Mouse (Mus musculus) heart, embryonic 14.5 days (tissue): Measurements from ENCODE around the gene Plekha6. TPM values are rescaled to one million over a fixed set of nuclear protein-coding genes. Genes with fewer than 3 reads are reported as not detected.

Experiments
- polyA plus RNA-seq: library from polyadenylated mRNA; unstranded; fragments of >200 nt; fragmentation: Nextera tagmentation; extraction: Ambion mirVana; gene quantifications from 2 replicates; pipeline ENCODE4 v1.2.1, GENCODE M21; 2014

Plekha6 gene
- polyA plus RNA-seq, 1 experiment from 2014 or later, result 12.4 TPM

Other genes starting within 250 kb of the Plekha6 start
- 34.7 and 38.2 TPM in 2 replicates for gene Mdm4, start 133.6 kb upstream of the Plekha6 start, polyA plus RNA-seq
- 11.4 and 12.8 TPM in 2 replicates for gene Pik3c2b, start 118.5 kb upstream of the Plekha6 start, polyA plus RNA-seq
- 24.5 and 24.6 TPM in 2 replicates for gene Ppp1r15b, start 33.1 kb upstream of the Plekha6 start, polyA plus RNA-seq
- not detected in 2 replicates for gene Golt1a, start 145.6 kb downstream of the Plekha6 start, polyA plus RNA-seq
- gene Kiss1, start 157.7 kb downstream of the Plekha6 start, polyA plus RNA-seq, result not detected in 2 replicates
- not detected in 2 replicates for gene Ren1, start 186.3 kb downstream of the Plekha6 start, polyA plus RNA-seq
- 0.85 and 1.6 TPM in 2 replicates for gene Etnk2, start 199.4 kb downstream of the Plekha6 start, polyA plus RNA-seq